Mouse (Mus musculus) kidney, postnatal 36 days (tissue): ENCODE measurements around the gene Adap2.
A peak's percentile ranks its signal among the peaks of the same experiment; 100 is the strongest.
"Not testable (repeated sequence)": the region's sequence is repeated elsewhere in the genome, so short reads cannot be mapped to it uniquely, and the experiment has no call there.

ENCODE experiments used
- DNase-seq, 2 experiments: peaks; one replicate each; pipeline ENCODE4 v3.0.0; 2021 to 2022; ENCODE audit warnings: mixed read lengths in 2 of 2

Gene Adap2

DNA sequence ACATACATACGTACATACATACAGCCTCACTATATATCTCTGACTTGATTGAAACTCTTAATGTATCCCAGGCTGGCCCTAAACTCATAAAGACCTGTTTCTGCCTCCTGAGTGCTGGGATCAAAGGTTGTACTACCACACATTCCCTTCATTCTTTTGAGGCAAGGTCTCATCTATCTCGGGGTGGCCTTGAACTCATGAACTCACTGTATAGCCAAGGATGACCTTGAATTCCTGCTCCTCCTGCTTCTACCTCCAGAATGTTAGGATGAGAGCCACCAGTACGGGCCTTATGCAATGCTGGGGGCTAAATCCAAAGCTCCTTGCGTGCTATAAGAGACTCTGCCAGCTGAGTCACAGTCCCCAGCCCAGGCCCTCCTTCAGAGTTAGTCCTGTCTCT is 7.1 kb downstream of the Adap2 start:
- DNase-seq = no peak

DNA sequence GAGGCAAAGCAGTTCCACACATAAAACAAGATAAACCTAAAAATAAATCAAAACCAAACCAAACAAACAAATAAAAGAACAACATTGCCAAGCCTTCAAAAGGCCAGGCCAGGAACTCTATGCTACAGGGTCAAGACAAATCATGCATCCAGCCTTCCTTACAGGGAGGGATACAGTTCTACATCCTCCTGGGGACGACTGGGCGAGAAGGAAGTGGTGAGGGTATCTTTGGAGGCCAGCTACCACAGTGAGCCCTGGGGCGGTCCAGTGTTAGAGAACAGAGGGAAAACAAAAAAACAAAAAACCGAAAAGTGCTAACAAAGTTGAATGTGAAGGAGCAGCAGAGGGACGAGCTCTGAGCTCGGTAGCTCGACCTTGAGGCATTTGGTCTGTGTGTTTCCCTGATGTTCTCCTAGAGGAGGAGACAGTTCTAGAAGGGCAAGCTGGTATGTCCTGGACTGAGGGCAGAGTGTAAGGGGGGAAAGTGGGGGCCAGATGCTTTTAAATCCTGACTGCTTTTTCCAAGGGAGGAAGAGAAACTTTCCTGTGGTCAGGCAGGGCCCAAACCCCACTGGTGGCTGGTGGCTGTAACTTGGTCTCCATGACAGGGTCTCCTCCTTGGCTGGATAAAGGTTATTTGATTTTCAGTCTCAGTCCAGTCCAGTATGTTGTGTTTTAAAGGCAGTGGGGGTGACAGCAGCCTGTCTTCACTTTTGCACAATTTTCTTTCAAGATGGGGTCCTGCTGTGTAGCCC is 9.6 kb downstream of the Adap2 start:
- no peak for DNase-seq

DNA sequence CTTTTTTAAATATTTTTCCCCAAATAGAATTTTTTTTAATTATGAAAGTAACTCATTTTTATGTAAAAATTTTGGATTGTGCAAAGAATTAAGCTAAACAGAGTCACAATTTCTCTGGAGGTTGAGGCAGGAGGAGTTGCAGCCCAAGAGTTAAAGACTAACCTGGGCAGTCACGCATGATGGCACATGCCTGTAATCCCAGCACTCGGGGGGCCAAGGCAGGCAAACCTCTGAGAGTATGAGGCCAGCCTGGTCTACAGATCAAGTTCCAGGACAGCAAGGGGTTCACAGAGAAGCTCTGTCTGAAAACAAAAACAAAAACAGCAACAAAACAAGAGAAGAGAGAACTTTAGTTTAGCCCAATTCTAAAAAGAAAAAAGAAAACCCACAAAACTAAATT is 10.3 kb downstream of the Adap2 start:
- peak; percentile 77 to 83 for DNase-seq

DNA sequence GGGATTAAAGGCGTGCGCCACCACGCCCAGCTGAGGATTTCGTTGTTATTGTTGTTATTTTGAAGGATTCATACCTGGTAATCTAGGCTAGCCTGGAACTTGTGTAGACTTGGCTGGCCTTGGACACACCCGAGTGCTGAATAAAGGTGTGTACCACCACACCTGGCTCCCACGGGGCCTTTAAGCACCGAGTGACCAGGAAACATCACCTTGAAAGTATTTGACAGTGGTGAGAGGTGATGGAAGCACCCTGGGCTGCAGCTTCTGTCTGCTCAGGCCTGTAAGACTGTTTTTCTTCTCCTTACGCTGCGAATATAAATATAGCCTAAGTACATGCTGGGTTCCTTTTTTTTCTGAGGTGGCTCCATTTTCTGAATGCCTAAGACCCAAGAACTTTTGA is 14.2 kb downstream of the Adap2 start:
- DNase-seq = no peak

DNA sequence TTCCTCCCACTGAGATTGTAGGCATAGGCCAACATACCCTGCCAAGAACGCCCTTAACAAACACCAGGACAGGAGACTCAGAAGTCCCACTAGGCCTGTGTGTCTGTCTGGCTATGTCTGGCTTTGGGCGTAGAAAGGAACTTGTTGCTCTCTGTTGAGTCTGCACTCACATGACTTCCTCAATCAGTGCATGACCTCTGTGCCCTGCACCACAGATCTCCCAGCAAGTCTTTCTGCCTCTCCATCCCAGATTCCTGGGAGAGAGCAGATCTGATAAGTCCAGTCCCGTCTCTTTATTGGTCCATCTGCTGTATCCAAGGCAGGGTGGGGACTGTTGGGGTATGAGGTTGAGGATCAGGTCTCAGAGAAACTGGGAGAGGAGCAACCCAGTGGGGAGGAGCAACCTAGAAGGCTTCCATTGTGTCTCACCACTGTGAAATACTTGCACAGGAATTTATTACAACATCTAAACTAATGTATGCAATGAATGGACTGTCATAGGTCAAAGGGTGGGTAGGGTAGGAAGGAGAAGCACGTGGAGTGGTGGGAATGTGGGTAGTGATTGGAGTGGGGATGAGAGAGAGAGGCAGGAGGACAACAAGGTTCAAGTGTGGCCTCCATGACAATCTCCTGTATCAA is 14.8 kb downstream of the Adap2 start:
- DNase-seq = peak in 1 of 2 experiments; percentile 47

DNA sequence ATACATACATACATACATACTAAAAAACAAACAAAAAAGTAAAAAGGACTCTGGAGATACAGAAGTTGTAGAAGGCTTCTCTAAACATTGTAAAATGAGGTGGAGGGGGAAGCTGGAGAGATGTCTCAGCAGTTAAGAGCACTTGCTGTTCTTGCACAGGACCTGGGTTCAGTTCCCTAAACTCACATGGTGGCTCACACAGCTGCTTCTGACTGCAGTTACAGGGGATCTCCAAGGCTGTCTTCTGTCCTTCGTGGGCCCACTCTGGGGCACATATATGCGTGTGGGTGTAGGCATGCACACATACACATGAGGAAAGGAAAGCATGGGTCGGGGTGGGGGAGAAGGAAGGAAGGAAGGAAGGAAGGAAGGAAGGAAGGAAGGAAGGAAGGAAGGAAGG is 15.7 kb downstream of the Adap2 start:
- DNase-seq = no peak

DNA sequence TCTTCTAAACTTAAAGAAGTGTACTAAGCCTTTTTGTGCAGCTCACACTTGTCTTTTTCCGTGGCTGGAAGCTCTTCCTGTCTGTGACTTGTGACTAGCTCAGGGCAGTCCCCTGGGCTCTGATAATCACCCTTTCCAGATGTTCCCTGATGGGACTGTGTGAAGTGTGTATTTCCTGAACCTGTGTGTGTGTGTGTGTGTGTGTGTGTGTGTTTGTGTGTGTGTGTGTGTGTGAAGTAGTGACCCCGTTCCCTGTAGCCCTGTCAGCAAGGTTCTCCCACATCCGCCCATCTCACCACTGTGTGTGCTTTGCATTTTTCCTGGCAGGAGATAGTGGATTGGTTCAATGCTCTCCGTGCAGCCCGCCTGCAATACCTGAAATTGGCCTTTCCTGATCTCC is 16.4 kb downstream of the Adap2 start:
- DNase-seq = no peak

DNA sequence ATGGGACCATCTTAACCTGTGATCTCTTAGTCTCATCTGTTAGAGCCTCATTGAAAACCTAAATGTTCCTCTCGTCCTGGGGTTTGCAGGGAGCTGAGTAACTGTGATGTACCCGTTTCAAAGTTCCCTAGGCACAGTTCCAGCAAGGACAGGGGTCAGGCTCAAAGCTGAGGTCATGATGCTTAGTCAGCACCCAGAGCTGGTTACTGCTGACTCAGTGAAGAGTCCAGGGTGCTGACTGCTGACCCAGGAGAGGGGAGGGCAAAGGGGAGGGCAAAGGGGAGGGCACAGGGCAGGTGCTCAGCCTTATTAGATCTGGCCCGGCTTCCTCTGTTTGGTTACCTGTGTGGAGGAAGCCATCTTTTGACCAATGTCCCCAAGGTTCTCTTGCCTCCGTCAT is 18.0 kb downstream of the Adap2 start:
- peak; percentile 89 to 94 for DNase-seq

DNA sequence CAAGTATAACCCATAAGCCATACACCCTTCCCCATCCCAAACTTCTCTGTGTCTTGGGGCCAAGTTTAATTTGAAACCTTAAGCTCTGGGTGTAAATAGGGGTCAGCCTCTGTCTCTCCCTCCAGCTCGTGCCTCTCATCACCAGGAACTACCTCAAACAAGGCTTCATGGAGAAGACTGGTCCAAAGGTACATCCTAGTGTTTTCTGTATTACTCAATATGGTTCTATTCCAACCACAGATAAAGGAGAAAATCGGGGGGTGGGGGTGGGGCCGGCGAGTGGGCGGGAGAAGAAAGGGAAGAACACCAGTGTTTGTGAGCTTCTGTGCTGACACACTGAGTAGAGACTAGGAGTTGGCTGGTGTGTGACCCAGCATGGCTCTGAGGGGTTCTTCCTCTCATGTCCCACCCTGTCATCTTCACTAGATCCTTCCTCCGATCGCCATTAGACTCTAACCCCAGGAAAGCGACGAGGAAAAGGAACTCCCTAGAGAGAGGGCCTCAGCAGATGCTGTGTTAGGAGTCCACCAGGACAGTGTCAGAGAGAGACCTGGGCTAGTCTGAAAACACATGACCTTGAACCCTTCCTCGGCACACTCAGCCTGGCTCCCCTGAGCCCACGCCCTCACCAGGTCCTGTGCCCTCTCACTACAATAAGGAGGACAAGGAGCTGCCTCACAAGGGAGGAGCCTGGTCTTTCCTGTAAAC is 20.2 kb downstream of the Adap2 start:
- DNase-seq = no peak

DNA sequence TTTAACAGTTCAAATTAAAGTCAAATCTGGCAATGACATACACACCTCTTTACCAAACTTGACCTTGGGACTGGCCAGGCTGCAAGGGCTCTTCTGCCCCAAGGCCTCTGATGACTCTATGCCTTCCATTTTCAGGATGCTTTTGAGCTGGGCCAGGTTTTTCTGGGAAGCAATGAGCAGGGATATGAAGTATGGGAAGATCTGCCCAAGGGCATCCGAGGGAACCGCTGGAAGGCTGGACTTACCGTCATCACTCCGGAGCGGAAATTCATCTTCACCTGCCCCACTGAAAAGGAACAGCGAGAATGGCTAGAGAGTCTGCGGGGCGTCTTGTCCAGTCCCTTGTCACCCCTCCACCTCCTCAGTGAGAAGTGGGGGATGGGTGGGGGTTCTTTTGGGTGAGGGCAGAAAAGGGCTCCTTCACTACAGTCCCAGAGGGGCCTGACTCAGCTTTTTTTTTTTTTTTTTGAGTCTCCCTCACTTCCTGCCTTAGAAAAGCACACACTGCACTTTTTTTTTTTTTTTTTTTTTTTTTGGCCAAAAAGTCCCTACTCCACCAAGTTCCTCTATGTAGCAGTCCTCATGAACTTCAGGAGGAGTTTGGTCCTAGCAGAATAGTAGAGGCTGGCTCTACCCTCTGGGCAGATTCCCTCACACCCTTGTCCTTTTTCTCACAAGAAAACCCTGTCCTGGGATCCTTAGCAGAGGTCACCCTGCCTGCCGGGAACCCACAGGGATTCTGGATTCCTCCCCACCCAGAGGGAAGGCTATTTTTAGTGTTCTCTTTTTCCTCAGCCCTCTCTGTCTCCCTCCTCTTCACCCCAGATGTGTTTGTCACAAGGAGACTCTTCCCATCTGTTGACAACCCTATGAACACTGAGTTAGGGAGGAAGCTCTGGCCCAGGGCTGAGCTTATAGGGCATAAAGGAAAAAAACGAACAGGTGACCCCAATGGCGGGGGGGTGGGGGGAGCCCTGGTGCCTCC is 23.3 kb downstream of the Adap2 start:
- DNase-seq = peak; percentile 35 to 55

DNA sequence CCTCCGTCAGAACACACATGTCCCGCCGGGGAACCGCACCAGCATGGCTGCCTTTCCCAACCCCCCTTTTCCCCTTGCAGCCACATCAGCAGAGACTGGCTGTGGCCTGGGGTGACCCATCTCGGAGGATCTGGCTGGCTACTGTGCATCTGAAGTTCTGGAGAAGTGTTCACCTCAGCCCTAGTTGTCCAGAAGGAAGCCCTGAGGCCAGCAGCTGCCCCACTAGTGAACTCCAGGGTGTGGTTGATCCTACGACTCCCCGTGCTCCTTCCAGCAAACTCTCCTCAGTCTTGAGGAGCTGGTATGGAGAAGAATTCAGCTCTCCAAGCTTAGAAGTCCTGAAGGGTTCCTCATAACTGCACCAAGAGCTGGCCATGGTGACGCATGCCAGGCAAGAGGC is 24.4 kb downstream of the Adap2 start:
- DNase-seq = no peak

DNA sequence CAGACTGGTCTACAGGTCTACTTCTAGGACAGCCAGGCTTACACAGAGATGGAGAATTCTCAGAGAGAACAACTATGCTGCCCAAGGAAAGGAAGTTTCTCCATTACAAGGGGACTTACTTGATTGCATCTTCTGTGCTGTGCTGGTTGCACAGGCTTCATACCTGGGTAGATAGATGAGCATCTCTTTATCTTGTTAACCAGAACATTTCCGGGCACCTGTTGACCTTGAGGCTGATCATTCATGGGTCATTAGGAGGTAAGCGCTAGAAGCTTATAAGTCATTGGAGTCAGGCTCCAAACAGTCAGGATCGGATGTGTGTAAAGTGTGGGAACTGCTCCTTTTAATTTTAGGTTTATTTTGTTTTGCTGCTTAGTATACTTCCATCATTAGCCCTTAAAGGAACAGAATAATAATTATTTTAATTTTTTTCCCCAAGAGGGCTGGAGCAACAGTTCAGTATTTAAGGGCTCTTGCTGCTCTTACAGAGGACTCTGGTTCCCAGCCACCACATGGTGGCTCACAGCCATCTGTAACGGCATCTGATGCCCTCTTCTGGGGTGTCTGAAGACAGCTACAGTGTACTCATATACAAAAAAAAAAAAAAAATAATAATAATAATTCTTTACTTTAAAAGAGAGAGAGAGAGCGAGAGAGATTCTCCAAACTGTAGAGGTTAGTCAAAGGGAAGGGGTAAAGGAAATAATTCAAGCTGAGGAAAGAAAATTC is 27.3 kb downstream of the Adap2 start:
- DNase-seq = no peak

DNA sequence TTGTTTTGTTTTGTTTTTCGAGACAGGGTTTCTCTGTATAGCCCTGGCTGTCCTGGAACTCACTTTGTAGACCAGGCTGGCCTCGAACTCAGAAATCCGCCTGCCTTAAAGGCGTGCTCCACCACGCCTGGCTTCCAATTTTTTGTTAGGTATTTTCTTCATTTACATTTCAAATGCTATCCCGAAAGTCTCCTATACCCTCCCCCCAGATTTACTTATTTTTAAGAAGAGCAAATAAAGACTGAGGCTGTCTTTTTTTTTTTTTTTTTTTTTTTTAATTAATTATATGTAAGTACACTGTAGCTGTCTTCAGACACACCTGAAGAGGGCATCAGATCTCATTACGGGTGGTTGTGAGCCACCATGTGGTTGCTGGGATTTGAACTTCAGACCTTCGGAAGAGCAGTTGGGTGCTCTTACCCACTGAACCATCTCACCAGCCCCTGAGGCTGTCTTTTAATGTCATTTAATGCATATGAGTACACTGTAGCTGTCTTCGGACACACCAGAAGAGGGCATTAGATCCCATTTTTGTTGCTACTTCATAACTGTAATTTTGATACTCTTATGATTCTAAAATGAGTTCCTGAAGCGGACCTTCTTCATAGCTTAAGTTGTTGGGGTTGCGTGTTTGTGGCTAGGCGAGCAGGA is 29.3 kb downstream of the Adap2 start:
- not testable (repeated sequence) for DNase-seq

DNA sequence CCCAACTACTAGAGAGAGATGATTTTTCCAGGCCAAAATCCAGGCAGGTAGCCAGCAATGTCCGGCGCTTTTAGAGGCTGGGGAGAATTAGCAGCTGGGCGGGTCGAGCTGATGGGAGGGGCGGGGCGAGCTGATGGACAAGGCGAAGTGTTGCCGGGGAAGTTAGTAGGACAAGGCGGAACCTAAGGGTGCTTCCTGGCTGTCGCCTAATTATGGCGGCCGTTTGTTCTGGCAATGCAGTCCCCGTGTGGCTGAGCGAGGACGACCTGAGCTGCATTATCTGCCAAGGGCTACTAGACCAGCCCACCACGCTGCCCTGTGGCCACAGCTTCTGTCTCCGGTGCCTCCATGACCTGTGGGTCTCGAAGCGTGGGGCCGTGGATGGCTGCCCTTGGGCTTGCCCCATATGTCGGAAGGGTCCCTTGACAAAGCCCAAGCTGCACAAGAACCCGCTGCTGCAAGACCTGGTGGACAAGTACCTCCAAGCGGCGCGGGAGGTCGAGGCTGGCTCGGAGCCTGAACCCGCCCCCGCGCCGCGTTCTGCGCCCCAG is 29.9 kb downstream of the Adap2 start, which contains the start of gene Rnf135:
TSS of gene Rnf135 (plus strand) at position 147 of the 551 bp plus-strand sequence.
- DNase-seq = peak; percentile 97 to 98

DNA sequence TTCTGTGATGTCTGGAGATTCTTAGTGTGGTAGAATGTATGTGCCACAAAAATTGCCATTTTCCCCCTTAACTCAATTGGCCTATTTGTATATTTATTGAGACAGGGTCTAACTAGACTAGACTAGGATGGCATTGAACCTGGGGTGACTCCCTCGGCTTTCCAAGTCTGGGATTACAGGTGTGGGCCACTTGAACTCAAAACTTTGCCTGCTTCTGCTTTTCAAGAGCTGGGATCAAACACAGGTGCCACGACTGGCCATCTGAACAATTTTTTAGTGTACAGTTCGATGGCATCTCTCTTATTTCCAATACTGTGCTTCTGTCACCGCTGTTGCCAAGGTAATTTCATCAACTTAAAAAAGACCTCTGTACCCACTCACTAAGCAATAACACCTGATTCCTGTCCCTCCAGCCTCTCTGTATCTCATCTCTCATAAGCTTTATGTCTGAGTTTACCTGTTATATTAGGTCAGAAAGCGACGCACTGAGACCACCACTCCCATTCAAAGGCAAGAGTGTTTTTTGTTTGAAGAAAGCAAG is 30.7 kb downstream of the Adap2 start:
- no peak for DNase-seq

DNA sequence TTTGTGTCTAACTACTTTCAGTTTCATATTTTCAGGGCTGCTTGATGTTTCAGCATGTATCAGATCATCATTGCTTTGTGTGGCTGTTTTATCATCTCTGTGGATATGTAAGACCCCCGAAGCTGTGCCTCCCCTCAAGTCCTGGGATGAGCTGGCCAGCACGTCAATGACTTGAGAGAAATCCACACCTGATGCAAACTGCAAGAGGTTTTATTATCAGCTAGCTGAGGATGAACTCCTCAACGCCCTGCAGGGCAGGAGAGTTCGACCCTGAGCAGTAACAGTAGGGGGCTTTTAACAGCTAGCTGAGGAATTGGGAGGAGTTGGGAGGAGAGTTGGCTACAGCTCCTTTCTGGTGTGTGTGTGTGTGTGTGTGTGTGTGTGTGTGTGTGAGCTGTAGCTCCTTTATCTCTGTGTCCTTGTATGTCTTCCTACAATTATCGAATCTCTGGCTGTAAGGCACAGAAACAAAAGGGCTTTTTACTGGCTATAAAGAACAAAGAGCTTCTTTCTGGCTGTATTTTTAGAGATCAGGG is 31.6 kb downstream of the Adap2 start:
- DNase-seq = not testable (repeated sequence)

DNA sequence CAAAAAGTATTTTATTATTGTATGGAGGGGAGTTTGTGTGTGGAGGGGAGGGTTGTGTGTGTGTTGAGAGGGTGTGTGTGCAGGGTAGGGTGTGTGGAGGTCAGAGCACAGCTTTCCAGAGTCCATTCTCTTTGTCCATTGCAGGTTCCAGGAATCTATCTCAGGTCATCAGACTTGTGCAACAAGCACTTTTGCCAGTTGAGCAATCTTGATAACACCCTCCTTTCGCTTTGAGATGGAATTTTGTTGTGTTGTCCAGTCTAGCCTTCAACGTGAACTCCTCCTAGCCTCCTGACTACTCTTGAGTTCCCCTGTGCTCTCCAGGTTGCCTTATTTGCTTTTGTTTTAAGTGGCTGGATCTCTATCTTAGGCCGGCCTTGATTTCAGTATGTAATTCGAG is 36.4 kb downstream of the Adap2 start:
- no peak for DNase-seq

DNA sequence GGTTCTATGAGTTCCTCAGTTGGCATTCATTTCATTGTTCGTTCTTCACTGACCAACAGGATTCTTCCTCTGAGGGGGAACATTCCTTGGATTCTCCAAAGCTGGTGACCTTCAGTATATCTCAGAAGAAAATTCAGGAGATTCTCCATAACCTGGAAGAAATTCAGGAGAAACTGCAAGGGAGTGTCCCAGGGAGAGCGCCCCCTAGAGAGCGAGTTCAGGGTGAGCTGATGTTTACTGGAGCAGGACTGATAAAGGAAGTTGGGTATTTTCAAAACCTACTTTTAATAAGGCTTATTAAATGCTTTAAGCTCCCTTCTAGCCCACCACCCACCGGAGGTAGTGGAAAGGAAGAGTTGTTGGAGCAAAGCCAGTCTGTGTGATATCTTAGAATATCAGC is 39.9 kb downstream of the Adap2 start:
- peak in 1 of 2 experiments; percentile 61 for DNase-seq

DNA sequence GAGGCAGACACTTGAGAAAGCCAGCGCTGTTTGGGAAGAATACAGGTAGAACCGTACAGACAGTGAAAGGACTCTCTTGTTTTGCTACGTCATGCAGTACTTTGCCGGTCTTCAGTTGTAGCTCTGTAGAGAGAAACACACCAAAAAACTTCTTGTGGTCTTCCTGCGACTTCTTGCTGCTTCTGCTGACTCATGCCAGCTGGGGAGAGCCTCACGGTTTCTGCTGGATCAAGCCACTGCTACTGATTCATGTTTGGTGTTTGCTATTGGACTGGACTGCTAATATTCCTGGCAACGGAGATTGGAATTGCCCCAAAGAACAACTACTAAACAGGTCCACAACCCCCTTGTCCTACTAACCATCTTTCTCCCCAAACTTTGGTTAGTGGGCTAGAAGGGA is 42.4 kb downstream of the Adap2 start:
- DNase-seq = no peak

DNA sequence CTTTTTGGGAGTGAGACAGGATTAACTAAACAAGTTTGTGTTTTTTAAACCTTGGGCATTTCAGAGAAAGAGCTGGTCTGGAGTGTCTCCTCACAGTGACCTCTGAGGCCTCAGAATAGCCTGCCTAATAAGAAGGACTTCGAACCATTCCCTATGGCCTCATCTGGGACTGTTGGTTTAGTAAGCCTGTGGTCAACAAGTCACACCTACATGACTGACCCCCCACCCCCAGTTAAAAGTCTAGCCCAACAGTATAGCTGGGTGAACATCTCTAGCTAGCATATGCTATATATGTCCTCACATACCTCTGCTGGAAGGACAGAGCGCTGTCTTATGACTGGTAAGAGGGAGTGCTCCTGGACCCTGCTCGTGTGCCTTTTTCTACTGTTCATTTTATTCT is 45.4 kb downstream of the Adap2 start:
- no peak for DNase-seq
